Mouse (Mus musculus) stomach, postnatal 0 days (tissue): ENCODE results near the gene Pde4dip.

Experiments used
- CTCF ChIP-seq: IDR thresholded peaks from 2 replicates; pipeline ENCODE4 v1.5.1; 2016; ENCODE audit warnings: antibody characterized with exemption, low read depth, mild to moderate bottlenecking, moderate library complexity
- EP300 ChIP-seq: optimal IDR thresholded peaks from 2 replicates; pipeline ENCODE3; 2016; ENCODE audit warnings: antibody characterized with exemption

DNA sequence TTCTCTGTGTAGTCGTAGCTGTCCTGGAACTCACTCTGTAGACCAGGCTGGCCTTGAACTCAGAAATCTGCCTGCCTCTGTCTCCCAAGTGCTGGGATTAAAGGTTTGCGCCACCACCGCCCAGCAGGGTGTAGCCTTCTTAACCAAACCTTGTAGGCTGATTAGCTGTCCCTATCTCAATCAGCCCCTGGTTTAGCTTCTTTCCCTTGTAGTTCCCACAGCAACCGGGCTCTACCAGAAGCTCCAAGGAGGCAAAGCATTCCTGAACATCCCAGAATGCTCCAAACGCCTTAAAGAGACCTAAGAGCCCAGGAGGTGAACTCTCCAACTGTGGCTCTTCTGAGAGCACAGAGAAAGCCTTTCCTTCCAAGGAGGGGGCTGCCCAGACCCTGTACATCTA, 19.8 kb downstream of the Pde4dip start:
- TF ChIP-seq CTCF (no peak), EP300 (no peak)
